Mouse (Mus musculus): ENCODE results near the gene Ddx27.

GRCm38 (mm10) chr2:167058201-167058600, 43.2 kb downstream of the Ddx27 start:
- TF ChIP-seq CHD2 (IDR thresholded peaks at IDR 0.05; ENCODE audit: low read depth, low read length) (no peak), ZNF384 (IDR thresholded peaks at IDR 0.05; ENCODE audit: low read depth, low read length) (no peak), MAFK (IDR thresholded peaks at IDR 0.05; ENCODE audit: insufficient read depth, low read depth, low read length) (no peak), HCFC1 (IDR thresholded peaks at IDR 0.05; ENCODE audit: borderline replicate concordance, insufficient read depth, low read length) (no peak), ZC3H11A (IDR thresholded peaks at IDR 0.05; ENCODE audit: borderline replicate concordance, low read depth, low read length) (no peak)

Measured in ES-E14 (cell line).